Mouse (Mus musculus) limb, embryonic 10.5 days (tissue): ENCODE data around the gene Tecr. TPM values are rescaled to one million over a fixed set of nuclear protein-coding genes. Genes with fewer than 3 reads are reported as not detected.
A peak's percentile ranks its signal among the peaks of the same experiment; 100 is the strongest.
"Not testable (repeated sequence)": the region's sequence is repeated elsewhere in the genome, so short reads cannot be mapped to it uniquely, and the experiment has no call there.

Source experiments
- DNase-seq: peaks from one replicate; pipeline ENCODE4 v3.0.0-alpha.2; 2017; ENCODE audit warnings: low spot score
- H3K27ac ChIP-seq: fragments of 300-500 bp; sonication (generic); 2 replicates; pipeline ENCODE4 v1.5.1; 2016; ENCODE audit warnings: mild to moderate bottlenecking
- H3K27me3 ChIP-seq: fragments of 300-500 bp; sonication (generic); 2 replicates; pipeline ENCODE4 v1.6.1; 2016; ENCODE audit warnings: low read depth, mild to moderate bottlenecking; ENCODE audit not compliant: poor library complexity, severe bottlenecking
- H3K36me3 ChIP-seq: fragments of 300-500 bp; sonication (generic); 2 replicates; pipeline ENCODE4 v1.6.1; 2016; ENCODE audit warnings: mild to moderate bottlenecking, moderate library complexity
- H3K4me1 ChIP-seq: fragments of 300-500 bp; sonication (generic); 2 replicates; pipeline ENCODE4 v1.6.1; 2016
- H3K4me3 ChIP-seq: fragments of 300-500 bp; sonication (generic); 2 replicates; pipeline ENCODE4 v1.5.1; 2016; ENCODE audit warnings: mild to moderate bottlenecking, moderate library complexity
- H3K9me3 ChIP-seq: fragments of 300-500 bp; sonication (generic); replicated peaks from 2 replicates; pipeline ENCODE4 v1.6.1; 2016; ENCODE audit warnings: mild to moderate bottlenecking
- WGBS: fragments of 180-500 bp; shearing (Covaris S2); methylation state at CpG from one replicate; pipeline ENCODE4 v1.1.7; 2016; 5-methylcytosine and 5-hydroxymethylcytosine counted together
- polyA plus RNA-seq: library from polyadenylated mRNA; unstranded; fragments of >200 nt; fragmentation: Nextera tagmentation; extraction: Ambion mirVana; gene quantifications from 2 replicates; pipeline ENCODE4 v1.2.1, GENCODE M21; 2016

Gene Tecr
- polyA plus RNA-seq, 1 experiment from 2014 or later: 695 TPM

DNA sequence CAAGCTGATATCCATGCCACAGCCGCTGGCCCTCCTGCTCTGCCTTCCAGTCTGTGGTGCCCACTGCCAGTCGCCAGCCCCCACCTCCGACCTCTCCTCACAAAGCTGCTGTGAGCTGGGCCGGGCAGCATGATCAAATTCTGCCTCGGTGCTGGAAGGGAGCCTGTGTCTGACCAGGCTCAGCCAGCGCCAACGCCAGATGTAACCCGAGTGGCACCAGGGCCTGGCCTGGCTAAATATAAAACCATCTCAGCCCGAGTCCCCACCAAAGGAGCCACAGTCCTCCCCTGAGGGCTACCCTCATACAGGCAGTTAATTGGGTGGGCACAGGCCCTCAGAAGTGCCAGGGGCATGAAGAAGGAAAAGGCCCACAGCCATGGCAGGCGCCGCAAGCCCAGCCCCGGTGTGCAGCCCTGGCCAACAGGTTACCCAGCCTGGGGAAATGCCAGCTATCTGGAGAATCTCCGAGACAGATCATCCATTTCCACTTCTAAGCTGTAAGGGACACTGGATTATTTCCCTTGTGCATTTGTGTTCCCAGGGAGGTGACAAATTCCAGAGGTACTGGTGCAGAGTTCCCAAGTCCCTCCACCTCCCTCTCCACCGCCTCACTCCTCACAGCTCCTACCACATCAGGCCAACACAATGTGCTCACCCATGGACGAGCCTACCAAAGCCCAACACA is 33.0 kb downstream of the Tecr start:
- peaks cover 83% of the 10 kb centered on the region for H3K36me3 ChIP-seq
- peaks cover 53% of the 10 kb centered on the region for H3K4me1 ChIP-seq
- no peak overlapping the region for H3K27ac ChIP-seq
- DNase-seq: no peak
- no peaks in the 10 kb centered on the region for H3K9me3 ChIP-seq
- no peaks in the 10 kb centered on the region for H3K27me3 ChIP-seq
- H3K4me3 ChIP-seq: no peak overlapping the region
- WGBS: 87% methylated on average over 15 of the region's 15 CpGs

DNA sequence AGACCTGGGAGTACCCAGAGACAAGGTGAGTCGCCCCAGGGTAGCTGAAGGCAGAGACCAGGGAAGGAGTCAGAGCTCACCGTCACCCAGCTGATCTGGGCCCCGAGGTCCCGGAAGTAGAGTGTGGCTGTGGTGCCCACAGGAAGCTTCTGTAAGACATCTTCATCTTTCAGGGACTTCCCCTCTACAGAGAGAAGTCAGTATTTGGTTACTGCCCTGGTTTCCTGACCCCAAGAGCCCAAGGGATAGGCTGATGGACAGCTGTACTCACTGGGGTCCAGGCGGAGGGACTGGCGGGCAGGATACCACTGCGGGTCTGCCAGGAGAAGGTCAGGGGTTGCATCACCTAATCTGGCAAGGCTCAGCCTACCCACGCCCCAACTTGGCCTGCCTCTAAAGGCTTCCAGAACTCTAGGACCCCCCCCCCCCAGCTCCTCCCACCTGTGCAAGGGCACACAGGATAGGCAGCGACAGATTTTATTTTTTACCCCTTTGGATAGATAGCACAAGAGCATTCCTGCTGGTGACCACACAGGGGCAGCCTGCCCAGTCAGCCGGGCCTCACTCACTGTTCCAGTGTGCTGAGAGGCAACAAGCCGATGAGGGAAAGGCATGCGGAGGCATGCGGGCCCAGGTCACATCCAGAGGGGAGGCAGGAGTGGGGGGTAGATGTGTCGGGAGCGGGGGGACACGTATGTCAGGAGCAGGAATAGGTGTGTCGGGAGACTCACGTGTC is 34.5 kb downstream of the Tecr start:
- no peak overlapping the region for H3K27ac ChIP-seq
- H3K36me3 ChIP-seq: peaks cover 83% of the 10 kb centered on the region
- H3K4me3 ChIP-seq: no peak overlapping the region
- H3K4me1 ChIP-seq: peaks cover 41% of the 10 kb centered on the region
- no peaks in the 10 kb centered on the region for H3K27me3 ChIP-seq
- no peak for DNase-seq
- 84% methylated on average over 18 of the region's 18 CpGs for WGBS
- no peaks in the 10 kb centered on the region for H3K9me3 ChIP-seq

DNA sequence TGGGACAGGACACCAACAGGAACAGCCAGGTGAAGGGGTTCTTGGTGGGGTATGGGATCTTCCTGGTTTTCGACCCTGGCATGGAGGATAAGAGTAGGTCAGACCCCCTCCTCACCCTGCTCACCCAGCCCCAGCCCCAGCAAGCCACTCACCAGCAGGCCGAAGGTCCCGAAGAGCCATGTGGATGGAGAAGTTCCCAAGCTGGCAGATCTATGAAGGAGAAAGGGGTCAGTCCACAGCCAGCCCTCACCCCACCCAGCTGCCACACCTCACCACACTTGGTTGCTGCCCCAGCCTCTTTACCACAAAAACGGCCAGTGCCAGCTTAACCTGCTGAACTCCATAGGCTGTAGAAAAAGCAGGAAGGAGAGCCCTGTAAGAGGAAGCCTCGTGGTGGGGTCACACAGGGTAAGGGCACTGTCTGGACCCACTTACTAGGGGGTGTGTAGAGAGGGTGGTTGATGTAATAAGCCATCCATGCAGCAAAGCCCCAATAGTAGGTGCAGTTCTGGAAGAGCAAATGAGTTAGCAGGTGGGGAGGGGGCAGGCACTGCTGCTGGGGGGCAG is 35.4 kb downstream of the Tecr start:
- H3K27me3 ChIP-seq: no peaks in the 10 kb centered on the region
- no peaks in the 10 kb centered on the region for H3K9me3 ChIP-seq
- 93% methylated on average over 5 of the region's 5 CpGs for WGBS
- peaks cover 80% of the 10 kb centered on the region for H3K36me3 ChIP-seq
- no peak overlapping the region for H3K4me3 ChIP-seq
- no peak for DNase-seq
- H3K27ac ChIP-seq: no peak overlapping the region
- H3K4me1 ChIP-seq: peaks cover 43% of the 10 kb centered on the region

DNA sequence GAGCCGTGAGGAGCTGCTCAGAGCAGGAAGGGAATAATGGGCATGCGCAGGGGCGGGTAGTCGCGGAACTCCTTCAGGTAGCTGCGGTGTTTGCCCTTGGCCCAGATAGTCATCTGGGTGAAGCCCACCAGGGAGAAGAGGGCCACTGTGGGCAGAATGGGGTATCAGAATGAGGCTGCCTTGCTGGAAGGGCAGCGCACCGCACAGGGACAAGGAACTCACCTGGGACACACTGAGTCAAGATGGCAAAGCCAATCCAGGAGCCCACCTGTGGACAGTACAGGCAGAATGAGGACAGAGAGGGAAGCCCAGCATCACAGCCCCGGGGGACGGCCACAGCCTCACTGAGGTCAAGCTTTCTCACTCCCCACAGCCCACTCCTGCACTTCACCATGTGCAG is 36.0 kb downstream of the Tecr start:
- no peak overlapping the region for H3K4me3 ChIP-seq

DNA sequence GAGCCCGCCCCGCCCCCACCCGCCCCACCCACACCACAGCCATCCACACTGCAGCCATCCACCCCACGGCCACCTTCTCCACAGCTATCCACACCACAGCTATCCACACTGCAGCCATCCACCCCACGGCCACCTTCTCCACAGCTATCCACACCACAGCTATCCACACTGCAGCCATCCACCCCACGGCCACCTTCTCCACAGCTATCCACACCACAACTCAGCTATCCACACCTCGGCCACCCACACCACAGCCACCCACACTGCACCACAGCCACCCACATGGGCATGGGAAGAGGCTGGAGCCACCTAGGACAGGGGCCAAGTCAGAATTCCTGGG is 36.8 kb downstream of the Tecr start:
- not testable (repeated sequence) for H3K27ac ChIP-seq, H3K9me3 ChIP-seq, H3K27me3 ChIP-seq, DNase-seq, H3K4me3 ChIP-seq
- Histone ChIP-seq H3K36me3 (peaks cover 75% of the 10 kb centered on the region), H3K4me1 (peaks cover 35% of the 10 kb centered on the region)
- 94% methylated on average over 7 of the region's 7 CpGs for WGBS

More for the DNA sequence above, 36.0 kb downstream of the Tecr start:
- Histone ChIP-seq H3K27ac (no peak overlapping the region), H3K9me3 (no peaks in the 10 kb centered on the region), H3K36me3 (peaks cover 78% of the 10 kb centered on the region), H3K27me3 (no peaks in the 10 kb centered on the region), H3K4me1 (peaks cover 40% of the 10 kb centered on the region)
- WGBS: 92% methylated on average over 10 of the region's 10 CpGs
- peak; percentile 28 for DNase-seq

DNA sequence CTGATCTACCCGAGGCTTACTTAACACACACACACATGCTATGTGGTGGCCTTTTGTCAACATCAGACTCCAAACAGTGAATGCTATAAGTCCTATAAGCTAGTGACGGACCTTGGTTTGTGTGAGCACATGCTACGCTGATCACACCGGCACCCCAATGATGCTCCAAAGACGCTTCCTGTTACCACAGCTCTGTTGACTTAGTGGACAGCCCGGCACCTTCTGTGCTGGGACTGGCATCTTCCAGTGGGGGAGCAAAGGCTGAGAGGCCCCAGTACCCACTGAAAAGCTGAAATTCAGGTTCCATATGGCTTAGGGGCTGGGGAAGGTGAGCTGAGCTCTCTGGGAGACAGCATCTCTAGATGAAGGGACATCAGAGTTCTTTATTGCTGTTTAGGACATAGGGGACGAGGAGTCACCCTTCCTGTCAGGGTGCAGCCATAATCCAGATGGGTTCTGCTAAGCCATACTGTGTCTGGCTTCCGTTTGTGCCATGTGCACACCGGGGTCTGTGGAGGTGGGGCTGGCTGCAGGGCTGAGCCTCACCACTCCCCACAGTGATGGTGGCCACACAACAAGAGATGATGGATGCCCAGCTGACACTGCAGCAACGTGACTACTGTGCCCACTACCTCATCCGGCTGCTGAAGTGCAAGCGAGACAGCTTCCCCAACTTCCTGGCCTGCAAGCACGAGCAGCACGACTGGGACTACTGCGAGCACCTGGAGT is 37.3 kb downstream of the Tecr start:
- Histone ChIP-seq H3K4me3 (no peak overlapping the region), H3K4me1 (peaks cover 29% of the 10 kb centered on the region), H3K9me3 (no peaks in the 10 kb centered on the region), H3K27ac (no peak overlapping the region), H3K36me3 (peaks cover 70% of the 10 kb centered on the region), H3K27me3 (no peaks in the 10 kb centered on the region)
- 92% methylated on average over 15 of the region's 15 CpGs for WGBS
- no peak for DNase-seq

DNA sequence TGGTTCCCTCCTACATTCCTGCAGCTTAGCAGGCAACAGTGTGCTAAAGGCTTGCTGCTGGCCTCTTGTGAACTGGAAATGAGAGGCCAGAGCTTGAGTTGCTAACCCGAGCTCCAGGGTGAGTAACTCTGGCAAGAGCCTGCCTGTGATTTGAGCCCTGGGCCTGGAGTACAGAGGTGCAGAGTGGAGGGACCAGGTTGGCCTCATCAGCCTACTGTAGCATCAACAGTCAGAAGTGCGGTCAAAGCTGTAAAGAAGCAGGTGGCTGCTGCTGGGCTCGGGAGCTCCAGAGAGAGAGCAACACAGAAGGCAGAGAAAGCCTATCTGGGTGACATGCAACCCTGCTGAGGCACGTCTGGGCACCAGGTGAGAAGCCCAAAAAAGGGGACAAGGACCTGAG is 38.6 kb downstream of the Tecr start:
- Histone ChIP-seq H3K27ac (no peak overlapping the region), H3K4me3 (no peak overlapping the region), H3K36me3 (peaks cover 57% of the 10 kb centered on the region), H3K27me3 (no peaks in the 10 kb centered on the region), H3K4me1 (peaks cover 18% of the 10 kb centered on the region), H3K9me3 (no peaks in the 10 kb centered on the region)
- 83% methylated on average over 4 of the region's 4 CpGs for WGBS
- DNase-seq: no peak

DNA sequence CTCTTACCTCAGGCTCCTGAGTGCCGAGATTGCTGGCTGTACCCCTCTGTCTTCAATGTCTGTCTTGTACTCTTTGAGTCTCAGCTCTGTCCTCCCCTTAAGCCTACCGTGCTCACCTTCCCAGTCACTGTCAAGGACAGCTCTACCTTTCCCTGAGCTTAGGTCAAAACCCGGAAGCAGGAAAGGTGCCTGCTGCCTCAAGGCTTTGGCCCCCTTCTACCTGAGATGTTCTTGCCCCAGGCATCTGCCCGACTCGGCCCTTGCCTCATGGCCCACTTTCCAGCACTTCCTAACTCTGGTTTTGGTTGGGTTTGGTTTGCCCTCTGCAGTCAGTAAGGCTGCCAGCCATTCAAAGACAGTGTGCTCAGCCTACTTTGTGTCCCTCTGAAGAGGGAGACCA is 39.0 kb downstream of the Tecr start:
- DNase-seq: no peak
- no peak overlapping the region for H3K27ac ChIP-seq
- no peak overlapping the region for H3K4me3 ChIP-seq
- 71% methylated on average over 5 of the region's 5 CpGs for WGBS
- peaks cover 18% of the 10 kb centered on the region for H3K4me1 ChIP-seq
- no peaks in the 10 kb centered on the region for H3K27me3 ChIP-seq
- H3K9me3 ChIP-seq: no peaks in the 10 kb centered on the region
- H3K36me3 ChIP-seq: peaks cover 53% of the 10 kb centered on the region

DNA sequence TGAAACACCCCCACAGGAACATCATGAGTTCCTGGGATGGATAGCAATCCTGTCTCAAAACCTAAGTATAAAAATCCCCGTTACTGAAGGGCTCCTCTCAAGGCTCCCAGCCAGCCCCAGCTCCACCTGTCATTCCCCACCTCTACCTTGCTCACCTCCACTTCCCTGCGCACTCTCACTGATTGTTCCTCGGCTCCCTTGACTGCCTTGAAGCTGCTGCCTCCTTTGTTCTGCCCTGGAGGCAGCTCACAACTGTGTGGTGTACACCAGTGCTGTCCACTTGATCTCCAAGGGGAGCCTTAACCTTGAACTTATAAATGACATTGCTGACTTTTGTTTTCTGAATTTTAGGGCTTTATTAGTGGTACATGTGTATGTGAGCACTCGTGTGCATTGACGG is 39.6 kb downstream of the Tecr start:
- WGBS: 79% methylated on average over 5 of the region's 5 CpGs
- Histone ChIP-seq H3K4me1 (peaks cover 16% of the 10 kb centered on the region), H3K27ac (no peak overlapping the region), H3K4me3 (peak overlapping the region; percentile 86; the same call in 1 of the 2 replicates), H3K27me3 (no peaks in the 10 kb centered on the region), H3K9me3 (no peaks in the 10 kb centered on the region), H3K36me3 (peaks cover 47% of the 10 kb centered on the region)
- DNase-seq: no peak

DNA sequence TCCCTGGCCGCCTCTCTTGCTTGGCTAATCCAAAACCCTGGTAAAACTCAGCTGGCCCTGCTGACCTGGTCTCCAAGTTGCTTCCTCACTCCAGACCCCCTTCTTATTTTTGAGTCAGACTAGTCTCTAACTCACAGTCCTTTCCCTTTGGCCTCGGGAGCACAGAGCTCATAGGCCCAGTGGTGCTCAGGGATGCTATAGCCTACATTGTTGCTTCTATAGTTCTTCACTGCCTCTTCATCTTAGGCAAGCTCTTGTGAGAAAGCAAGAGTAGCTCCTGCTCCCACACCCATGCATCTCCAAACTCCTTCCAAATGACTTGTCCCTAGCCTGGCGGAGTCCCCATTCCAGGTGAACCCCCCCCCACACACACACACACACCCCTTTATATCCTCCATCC is 40.1 kb downstream of the Tecr start:
- 75% methylated on average over 3 of the region's 3 CpGs for WGBS
- H3K4me1 ChIP-seq: peaks cover 16% of the 10 kb centered on the region
- peak overlapping the region; percentile 86 for H3K4me3 ChIP-seq
- DNase-seq: no peak
- peaks cover 42% of the 10 kb centered on the region for H3K36me3 ChIP-seq
- no peak overlapping the region for H3K27ac ChIP-seq
- no peaks in the 10 kb centered on the region for H3K27me3 ChIP-seq
- no peaks in the 10 kb centered on the region for H3K9me3 ChIP-seq

DNA sequence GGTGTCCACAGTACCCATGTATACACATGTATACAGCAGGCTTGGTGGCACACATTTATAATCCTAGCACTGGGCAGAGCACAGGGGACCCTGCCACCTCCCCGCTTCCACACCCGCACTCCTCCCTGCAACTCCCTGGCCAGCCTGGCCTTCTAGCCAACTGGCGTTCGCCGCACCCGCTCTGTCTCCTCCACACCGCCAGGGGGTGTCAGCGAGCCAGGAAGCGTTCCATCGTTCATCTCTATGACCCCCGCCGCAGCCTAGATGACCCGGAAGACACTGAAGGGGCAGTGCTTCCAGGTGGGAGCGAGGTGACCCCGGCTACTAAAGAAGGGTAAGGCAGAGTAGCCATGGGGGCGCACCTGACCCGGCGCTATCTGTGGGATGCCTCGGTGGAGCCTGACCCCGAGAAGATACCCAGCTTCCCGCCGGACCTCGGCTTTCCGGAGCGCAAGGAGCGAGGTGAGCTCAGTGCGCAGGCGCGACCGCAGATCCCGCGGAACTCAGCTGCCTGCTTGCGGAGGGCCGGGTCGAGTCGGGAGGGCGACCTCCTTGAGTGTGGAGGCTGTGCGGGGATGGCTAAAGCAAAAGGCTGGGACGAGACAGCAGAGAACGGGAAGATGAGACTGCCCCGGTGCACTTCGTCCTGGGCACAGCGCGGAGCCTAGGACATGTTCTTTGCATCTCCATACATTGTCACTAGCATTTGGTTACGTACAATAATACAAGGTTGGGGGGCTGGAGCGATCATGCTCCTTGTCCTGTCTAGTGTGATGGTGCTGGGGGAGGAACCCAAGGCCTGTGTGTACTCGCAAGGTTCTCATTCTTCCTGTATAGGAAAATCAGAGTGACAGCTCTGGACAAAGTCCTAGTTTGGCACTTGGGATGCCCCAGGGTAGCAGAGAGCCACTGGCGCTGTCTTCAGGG is 41.0 kb downstream of the Tecr start, which contains the start of gene Ndufb7:
Ndufb7 (plus strand) TSS at position 203 of the 927 bp plus-strand sequence.
- DNase-seq: peak; percentile 98

DNA sequence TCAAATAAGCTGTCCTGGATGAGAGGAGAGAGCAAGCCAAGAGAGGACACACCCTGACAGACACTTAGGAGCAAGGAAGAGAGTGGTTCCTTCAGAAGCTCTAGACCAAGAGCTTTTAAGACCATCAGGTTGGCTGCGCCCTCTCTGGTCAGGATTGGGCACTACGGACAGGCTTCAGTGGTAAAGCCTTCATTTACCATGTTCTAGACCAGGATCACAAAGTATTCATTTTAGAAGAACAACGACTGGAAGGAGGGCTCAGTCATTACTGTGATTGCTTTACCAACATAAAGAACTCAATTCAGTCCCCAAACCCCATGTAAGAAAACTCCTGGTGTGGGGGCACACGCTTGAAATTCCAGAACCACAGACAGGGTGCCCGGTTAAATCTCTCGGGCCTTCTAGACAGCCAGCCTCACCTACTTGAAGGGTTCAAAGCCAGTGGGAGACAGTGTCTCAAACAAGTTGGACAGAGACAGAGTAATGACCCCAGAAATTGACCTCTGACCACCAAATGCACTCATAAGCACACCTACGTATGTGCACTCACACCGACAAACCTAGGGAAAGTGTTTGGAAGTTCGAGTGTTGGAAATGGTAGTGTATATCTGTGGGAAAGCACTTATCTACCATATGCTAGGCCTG is 41.9 kb downstream of the Tecr start:
- no peaks in the 10 kb centered on the region for H3K9me3 ChIP-seq
- H3K4me3 ChIP-seq: no peak overlapping the region
- no peak for DNase-seq
- H3K36me3 ChIP-seq: peaks cover 24% of the 10 kb centered on the region
- H3K27me3 ChIP-seq: no peaks in the 10 kb centered on the region
- H3K4me1 ChIP-seq: peaks cover 16% of the 10 kb centered on the region
- H3K27ac ChIP-seq: no peak overlapping the region
- 75% methylated on average over 9 of the region's 9 CpGs for WGBS

More for the DNA sequence above, 41.0 kb downstream of the Tecr start, which contains the start of gene Ndufb7:
- peak within 1 kb of the TSS; percentile 94 for H3K27ac ChIP-seq
- peaks cover 16% of the 10 kb centered on the region for H3K4me1 ChIP-seq
- H3K36me3 ChIP-seq: peaks cover 33% of the 10 kb centered on the region
- no peaks in the 10 kb centered on the region for H3K27me3 ChIP-seq
- under 1% methylated on average over 48 of the region's 48 CpGs for WGBS
- H3K9me3 ChIP-seq: no peaks in the 10 kb centered on the region
- peak within 1 kb of the TSS; percentile 86 for H3K4me3 ChIP-seq
